Mouse (Mus musculus) CD8-positive naive resting alpha-beta T cell, adult 2 months (primary cell): Measurements from ENCODE around the gene Dmrtc2.
"Not testable (repeated sequence)": the region's sequence is repeated elsewhere in the genome, so short reads cannot be mapped to it uniquely, and the experiment has no call there.

Experiments
- DNase-seq, 2 experiments: peaks; one replicate each; pipeline ENCODE4 v3.0.0; 2022; ENCODE audit warnings: low read depth in 2 of 2, low spot score in 2 of 2

The Dmrtc2 gene

DNA sequence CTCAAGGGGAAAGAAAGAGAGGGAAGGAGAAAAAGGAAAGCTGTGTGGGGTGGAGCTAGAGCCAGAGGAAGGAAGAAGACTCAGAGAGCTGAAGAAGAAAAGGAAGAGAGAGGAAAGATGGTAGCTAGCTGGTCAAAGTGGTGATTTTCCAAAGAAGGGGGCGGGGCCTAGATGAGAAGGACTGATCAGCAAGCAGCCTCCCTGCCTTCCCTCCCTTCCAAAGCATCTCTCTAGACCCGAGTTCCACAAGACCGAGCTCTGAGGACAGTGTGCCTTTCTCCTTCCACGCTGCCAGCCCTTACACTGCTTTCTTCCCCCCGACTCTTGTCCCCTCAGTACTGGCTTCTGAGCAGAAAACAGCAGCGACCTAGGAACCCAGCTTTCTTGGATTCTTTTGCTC is 5.7 kb upstream of the Dmrtc2 start:
- no peak for DNase-seq

DNA sequence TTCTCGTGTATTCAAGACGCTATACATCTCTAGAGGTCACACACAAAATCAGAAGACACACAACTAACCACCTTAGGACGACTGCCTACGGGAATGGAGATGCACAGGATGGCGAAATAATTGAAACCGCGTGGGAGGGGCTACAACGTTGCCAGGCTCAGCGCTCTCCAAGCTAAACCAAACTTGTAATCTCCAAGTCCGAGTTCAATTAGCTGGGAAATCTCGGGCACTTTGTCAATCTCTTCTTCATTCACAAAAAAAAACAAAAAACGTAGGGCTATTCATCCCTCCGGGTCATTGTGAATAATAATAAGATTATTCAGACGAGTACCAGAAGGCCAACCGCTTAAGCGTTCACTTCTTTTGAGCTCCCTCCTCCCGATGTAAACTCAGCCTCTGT is 777 bp upstream of the Dmrtc2 start:
- no peak for DNase-seq

DNA sequence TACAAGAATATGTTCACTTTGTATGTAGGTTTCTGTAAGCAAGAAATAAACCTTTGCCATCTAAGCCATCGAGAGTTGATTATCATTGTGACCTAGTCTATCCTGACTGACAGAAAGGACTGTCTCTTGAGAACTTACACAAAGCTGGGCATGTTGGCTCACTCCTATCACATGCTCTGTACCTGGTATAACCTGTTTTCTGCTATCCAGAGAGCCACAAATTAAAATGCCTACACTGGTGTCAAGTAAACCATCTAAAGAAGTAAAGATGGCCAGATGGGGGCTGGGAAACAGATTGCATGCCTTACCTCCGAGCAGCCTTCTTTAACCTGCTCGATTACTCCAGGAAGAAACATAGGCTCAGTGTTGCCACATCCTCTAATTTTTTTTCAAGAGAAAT is 7.7 kb downstream of the Dmrtc2 start:
- DNase-seq, result no peak

DNA sequence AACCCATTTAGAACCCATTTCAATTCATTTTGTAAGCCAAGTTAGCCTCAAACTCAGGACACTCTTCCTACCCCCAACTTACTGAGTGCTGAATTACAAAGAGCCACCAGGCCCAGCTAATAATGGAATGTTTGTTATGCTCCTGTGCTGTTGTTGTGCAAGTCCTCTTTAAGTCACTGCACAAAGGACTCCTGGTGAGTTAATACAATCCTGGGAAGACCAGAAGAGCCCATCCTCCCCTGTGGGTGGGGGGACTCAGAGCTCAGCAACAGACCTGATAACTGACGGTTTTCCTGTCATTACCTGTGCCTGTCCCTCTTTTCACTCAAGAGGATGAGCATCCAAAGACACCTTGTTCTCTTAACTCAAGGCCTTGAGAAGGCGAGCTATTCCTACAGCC is 9.8 kb downstream of the Dmrtc2 start:
- no peak for DNase-seq

DNA sequence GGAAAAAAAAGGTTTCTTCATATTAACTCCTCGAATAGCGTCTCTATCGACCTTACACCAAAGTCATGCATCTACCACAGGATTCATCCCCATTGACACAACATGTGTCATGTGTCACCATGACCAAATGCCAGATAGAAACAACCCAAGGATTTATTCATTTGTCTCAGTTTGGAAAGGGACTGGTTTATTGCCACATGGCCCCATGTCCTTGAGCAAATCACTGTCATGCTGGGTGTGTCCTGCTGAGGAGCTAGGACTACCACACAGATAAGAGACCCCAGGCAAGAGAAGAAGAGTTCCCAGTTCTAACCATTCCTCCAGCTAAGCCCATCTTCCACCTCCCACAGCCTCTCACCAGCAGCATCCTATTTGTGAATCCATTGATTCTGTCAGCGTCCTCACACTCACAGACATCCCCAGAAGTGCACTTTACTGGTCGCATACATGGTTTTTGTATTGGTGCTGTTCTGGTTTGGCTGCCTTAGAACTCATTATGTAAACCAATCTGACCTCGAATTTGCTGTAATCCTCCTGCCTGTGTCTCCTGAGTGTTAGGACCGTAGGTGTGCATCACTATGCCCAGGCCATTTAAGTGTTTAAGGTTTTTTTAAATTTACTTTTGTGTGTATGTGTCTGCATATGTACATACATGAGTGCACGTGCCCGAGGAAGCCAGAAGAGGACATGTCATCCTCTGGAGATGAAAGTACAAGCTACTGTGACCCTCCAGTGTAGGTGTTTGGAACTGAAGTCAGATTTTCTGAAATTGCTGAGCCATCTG is 12.8 kb downstream of the Dmrtc2 start:
- no peak for DNase-seq

DNA sequence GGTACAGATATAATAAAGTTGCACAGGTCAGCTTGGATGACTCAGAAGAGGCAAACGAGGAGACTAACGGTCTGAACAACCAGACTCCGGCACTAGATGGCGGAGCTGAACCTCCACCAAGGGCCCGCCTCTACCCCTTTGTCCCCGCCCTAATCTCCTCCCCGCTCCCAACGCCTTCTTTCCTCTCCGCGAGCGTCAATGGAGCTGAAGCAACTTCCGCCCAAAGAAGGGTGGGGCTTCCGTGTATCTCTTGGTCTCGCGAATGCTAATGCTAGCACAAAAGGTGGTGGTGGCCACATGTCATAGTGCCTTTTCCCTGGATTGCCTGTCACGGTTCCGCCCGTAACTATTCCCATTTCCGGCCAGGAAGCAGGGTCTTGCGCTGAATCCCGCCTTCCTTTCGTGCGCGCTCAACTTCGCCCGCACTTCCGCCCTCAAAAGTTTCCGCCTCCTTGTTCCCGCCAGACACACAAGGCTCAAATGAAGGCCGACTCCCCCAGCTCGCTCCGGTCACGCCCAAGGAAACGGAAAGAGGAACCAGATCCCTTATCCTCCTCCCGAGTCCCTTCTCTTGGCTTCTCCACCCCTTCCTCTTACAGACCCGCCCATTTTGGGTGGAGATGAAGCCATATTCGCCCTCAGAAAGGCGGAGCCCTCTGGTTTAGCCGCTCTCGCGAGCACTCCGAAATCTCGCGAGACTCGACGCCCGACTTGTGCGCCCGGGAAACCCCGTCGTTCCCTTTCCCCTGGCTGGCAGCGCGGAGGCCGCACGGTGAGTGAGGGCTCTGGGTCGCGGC is 14.2 kb downstream of the Dmrtc2 start, which contains the start of gene Rps19:
Gene Rps19, plus strand, starts transcription at position 476 of the 797 bp plus-strand sequence.
- peak; percentile 96 to 97 for DNase-seq

DNA sequence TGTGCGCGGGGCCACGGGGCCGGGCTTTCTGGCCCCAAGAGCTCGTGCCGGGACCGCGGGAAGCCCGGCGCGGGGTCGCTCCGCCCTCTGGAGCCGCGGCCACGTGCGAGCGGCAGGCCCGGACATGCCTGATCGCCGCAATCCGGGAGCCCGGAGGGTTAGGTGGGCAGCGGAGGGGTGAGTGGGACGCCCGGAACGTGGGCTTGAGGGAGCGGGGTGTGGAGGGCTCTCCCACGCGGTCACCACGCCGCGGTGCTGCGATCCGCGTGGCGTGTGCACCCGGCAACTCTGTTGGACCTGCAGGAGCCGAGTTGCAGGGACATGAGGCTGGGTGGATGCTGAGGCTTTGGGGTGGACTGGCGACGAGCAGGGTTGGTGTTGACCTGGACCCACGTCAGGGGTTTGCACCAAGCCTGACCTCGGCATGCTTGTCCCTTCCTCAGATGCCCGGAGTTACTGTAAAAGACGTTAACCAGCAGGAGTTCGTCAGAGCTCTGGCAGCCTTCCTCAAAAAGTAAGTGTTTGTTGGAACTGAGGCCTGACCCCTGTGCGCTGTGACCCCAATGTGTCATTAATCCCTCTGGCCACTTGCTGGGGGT is 14.9 kb downstream of the Dmrtc2 start:
- DNase-seq, result no peak

DNA sequence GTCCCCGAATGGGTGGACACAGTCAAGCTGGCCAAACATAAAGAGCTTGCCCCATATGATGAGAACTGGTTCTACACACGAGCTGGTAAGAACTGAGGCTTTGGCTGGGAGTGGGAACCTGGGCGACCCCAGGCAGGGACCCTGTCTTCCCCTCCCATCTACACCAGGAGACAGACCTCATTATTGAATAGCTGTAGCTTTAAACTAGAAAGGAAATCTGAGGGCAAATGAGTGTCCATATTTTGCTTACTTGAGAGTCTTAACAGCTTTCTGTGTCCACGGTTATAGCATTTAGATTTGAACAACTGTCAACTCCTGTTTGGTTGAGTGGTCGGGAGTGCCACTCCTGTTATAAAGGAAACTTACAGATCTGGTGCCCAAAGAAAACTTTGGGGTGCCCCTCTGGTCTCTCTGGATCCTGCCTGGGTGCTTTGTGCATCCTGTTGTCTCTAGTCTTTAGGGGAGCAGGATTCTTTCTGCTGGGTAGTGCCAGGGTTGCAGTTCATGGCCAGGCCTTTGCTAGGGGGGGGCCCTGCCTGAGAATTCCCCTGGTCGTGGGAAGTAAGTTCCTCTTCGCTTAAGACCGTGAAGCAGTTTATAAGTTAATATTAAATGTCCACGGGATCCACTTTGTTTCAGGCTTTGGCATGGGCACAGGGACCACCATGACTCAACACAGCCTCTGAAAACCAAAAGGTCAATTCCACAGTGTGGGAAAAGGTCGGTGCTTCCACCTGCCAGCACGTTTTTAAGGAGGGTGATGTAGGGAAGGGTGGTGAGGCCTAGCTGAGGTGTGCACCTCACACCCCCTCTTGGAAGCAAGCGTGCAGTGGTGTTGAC is 15.8 kb downstream of the Dmrtc2 start:
- DNase-seq, result no peak

DNA sequence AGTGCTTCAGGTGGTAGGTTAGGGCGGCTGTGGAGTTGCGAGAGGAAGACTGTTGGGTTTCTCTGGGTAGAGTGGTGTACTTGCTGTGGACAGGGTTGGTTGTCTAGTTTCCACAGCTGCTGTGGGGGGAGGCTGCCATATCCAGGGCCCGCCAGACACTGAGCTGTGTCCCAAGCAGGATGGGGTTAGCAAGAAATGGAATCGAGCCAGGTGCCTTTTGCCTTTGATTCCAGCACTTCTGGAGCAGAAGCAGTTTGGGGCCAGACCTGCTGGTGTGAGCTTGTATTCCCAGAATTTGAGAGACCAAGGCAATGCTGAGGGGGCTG is 16.4 kb downstream of the Dmrtc2 start:
- no peak for DNase-seq

DNA sequence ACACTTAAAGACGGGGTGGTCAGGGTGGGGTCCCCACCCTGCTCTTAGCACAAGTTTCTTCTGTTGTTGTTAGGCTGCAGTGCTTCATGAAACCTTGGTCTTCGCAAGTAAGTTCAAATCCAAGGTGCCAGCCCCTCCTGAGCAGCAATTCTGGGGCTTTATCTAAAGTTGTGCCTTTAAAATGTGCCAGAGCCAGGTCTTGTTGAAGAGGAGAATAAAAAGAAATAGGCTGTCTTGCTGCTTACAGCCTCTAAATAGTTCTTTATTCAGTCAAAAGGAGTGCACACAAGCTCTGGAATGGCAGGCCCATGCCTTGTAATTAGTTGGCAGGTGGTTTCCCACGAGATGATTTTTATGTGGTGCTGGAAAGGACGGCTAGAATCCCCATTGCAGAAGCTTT is 17.2 kb downstream of the Dmrtc2 start:
- no peak for DNase-seq

DNA sequence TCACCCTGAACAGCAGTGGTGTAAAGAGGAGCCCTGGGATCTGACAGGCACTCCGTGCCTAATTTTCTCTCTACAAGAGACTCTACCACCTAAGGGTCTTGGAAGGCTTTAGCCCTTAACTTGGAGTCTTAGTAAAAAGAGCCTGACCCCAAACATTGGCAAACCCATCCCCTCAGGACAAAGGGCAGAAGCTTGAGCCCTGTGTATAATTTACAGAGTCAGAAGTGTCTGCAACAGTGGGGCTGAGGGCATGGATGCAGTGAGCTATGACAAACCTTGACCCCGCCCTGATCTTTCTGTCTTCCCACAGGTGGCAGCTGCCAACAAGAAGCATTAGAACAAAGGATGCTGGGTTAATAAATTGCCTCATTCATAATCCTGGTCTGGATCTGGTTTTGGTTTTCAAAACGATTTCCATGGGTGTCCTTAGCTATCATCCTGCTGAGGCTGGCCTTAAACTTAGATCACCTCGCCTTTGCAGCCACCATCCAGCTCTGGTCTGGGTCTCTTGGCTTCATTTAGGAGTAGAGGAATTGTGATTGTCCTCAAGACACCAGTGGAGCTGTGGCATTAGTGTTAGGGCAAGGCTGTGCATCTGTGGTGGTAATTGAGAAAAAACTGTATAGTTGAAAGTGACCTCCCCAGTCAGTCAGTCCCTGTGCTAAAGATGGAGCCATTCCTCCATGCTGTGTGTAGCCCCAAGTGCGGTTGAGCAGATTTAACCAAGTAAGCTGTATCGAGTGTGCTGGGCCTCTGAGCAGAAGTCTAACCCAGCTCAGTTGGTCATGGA is 19.8 kb downstream of the Dmrtc2 start:
- DNase-seq, result no peak

DNA sequence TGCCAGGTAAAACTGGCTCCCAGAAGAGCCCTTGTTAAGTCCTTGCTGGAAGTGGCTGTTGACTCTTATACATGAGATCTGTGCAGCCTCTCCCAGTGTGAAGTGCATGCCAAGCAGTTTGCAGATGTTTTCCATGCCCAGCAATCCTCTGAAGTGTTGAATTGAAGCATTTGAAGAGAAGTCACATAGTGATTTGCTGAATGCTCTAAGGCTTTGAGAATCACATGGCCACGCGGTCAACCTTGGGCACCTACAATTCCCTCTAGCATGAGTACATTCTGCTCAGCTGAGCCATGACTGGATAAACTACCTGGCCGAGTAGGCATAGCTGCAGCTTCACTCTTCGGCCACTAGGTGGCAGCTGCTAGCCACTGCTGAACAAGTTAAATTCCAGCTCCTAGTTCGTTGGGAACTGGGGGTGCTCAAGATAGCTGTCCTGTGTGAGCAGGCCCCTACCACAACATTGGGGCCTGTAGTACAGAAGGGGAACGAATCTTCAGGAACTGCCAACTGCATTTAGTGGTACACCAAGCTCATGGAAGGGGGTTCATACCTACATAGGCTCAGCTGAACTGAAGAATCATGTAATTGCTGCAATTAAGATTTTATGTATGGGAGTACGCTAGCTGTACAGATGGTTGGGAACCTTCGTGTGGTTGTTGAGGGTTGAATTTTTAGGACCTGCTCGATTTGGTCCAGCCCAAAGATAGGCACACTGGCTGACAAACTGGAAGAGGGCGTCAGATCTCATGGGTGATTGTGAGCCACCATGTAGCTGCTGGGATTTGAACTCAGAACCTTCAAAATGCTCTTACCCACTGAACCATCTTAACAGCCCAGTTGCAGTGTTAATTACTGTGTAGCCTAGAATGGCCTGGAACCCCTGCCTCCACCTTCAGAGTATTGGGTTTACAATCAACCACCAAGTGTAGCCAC is 20.7 kb downstream of the Dmrtc2 start:
- DNase-seq, result peak; percentile 67 to 74

DNA sequence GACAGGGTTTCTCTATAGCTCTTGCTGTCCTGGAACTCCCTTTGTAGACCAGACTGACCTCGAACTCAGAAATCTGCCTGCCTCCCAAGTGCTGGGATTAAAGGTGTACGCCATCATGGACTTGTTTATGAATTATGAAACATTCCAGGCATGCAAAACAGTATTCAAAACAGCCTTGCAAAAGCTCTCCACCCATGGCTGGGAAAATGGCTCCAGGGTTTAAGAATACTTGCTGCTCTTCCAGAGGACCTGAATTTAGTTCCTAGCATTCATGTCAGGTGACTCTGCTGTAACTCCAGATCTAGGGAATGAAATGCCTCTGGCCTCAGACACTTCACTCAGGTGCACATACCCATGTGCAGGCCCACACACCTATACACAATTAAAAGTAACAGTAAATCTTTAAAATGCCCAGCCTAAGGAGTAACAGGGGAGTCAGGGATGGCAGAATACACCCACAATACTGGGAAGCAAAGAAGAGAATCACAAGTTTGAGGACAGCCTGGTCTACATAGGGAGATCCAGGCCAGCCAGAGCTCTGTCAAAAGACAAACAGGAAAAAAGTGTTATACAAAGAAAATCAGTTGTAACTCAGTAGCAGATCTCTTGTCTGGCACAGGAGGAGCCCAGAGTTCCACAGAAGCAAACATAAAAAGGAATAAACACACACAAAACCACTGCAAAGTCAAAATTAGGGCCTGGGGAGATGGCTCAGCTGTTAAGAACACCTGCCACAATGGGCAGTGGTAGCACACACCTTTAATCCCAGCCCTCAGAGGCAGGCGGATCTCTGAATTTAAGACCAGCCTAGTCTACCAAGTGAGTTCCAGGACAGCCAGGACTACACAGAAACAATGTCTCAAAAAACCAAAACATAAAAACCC is 21.6 kb downstream of the Dmrtc2 start:
- DNase-seq, result no peak

DNA sequence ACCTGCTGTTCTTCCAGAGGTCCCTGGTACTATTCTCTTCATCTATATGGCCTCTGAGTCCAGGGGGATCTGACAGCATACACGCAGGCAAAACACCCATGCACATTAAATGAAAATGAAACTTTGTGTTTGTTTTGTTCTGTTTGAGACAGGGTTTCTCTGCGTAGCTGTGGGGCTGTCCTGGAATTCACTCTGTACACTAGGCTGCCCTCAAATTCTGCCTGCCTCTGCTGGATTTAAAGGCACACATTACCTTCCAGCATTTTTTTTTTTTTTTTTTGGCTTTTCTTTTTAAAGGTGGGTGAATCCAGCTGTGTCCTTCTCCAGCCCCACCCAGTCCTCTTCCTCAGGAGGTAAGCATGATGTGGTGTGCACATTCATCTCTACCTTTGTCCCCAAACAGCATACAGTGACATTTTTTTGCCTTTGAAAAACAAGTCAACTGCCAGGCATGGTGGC is 22.3 kb downstream of the Dmrtc2 start:
- no peak for DNase-seq

DNA sequence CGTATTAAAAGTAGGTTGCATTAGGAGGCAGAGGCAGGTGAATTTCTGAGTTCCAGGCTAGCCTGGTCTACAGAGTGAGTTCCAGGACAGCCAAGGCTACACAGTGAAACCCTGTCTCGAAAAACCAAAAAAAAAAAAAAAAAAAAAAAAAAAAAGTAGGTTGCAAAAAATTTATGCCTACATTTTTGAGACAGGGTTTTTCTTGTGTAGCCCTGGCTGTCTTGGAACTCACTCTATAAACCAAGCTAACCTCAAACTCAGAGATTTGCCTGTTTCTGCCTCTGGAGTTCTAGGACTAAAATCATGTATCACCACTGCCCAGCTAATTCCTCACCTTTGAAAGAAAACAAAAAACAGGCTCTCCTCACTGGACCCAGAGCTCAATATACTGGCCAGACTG is 25.9 kb downstream of the Dmrtc2 start:
- not testable (repeated sequence) for DNase-seq

DNA sequence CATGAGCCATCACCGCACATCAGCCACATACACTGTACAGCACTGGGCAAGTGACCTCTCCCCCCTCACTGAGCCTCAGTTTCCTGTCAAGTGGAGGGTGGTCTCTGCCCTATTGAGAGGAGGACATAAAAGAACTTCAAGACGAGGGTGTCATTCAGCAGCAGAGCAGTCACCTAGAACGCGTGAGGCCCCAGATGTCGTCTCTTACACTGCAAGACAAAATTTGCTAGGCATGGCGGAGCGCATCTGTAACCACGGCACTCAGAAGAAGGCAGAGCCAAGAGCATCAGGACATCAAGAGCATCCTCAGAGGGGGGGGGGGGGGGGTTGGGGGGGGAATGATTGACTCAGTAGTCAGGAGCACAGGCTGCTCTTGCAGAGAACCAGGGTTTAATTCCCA is 26.4 kb downstream of the Dmrtc2 start:
- DNase-seq, result no peak

DNA sequence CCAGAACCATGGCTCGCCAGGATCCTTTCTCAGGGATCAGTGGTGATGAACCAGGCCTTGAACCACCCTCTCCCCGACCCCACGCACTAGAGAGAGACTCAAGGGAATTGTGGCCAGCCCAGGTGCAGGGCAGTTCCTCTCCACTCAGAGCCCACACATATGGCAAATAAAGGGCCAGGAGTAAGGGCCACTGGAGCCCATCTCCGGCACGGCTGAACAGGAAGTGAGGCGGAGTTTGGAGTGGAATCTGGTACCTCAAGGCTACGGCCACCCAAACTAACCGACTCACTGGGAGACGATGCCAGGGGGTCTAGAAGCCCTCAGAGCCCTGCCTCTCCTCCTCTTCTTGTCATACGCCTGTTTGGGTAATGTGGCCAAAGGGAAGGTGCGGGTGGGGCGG is 27.4 kb downstream of the Dmrtc2 start, which contains the start of gene Cd79a:
Gene Cd79a, plus strand, starts transcription at position 158 of the 400 bp plus-strand sequence.
- DNase-seq, result no peak

DNA sequence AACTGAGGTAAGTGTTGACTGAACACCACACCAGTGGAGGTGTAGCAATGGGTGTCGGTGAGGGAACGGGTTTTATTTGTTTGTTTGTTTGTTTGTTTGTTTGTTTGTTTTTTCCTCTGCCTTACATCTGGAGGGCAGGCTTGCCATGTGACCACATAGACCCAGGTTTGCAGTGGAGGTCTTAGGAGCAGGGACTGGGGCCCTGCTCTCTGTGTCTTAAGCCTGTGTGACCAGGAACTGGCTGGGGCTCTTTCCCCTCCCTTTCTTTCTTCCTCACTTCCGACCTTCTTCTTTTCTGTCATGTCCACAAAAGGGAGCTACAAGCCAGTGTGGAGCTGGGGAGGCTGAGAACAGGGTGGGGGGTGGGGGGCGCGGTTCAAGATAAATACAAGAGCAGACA is 28.1 kb downstream of the Dmrtc2 start:
- DNase-seq, result no peak
